Mouse (Mus musculus): Measurements from ENCODE around the gene Tspyl3. TPM values are rescaled to one million over a fixed set of nuclear protein-coding genes. Genes with fewer than 3 reads are reported as not detected.

Gene Tspyl3
- polyA plus RNA-seq, 1 experiment: 0.08 TPM

DNA sequence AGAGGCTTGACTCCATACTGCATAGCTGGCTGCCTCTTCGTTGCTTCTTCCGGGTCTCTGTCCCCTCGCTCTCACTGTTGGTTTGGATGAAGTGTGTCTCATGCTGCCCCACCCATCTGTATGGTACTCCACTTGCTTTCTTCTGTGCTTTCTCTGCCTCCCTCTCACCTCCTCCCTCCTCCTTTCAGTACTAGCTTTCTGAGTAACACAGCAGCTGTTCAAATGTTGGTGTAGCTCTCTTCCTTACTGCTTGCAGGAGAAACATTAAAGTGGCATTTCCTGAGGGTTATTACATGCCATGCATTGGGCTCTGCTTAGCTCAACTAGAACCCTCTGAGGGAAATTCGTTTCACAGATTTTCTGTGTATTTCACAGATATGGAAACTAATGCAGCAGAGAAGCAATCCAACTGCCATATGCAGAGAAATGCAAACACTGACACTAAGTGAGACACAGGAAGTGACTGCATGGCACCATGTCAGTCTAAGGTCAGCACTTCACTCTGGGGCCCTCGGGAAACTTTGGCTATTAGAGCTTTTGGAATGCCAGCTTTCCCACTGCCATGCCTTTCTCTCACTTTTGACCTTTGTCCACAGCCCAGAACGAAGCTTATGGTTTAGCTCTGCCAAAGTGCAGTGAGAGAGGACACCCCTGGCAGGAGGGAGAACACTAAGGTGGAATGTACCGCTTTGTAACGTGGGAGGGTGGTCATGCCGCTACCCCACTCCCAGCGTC is 45.9 kb downstream of the Tspyl3 start:
- Histone ChIP-seq H3K36me3 (ENCODE audit: control insufficient read depth, insufficient read depth) (peaks cover 39% of the 10 kb centered on the region), H3ac (ENCODE audit: control insufficient read depth, insufficient read length, low read depth) (peak overlapping the region; percentile 12), H3K27me3 (ENCODE audit: control insufficient read depth, insufficient read depth, insufficient read length) (no peaks in the 10 kb centered on the region), H3K4me3 (ENCODE audit: insufficient read depth, poor library complexity, severe bottlenecking) (no peak overlapping the region), H3K79me3 (ENCODE audit: low read depth) (peaks cover 34% of the 10 kb centered on the region), H3K79me2 (ENCODE audit: control insufficient read depth, insufficient read depth) (peaks cover 62% of the 10 kb centered on the region)
- TF ChIP-seq FOSL1 (IDR thresholded peaks at IDR 0.05; ENCODE audit: insufficient read depth, low read length, poor library complexity, severe bottlenecking): no peak
- no peak for TF ChIP-seq USF1 (IDR thresholded peaks at IDR 0.05; ENCODE audit: low read depth)
- TF ChIP-seq MYOG (IDR thresholded peaks at IDR 0.05; ENCODE audit: control insufficient read depth, extremely low read depth, insufficient read length): no peak
- TF ChIP-seq CTCF (IDR thresholded peaks at IDR 0.05; ENCODE audit: control insufficient read depth, insufficient read depth, insufficient read length): no peak
- no peak for TF ChIP-seq CEBPB (IDR thresholded peaks at IDR 0.05; ENCODE audit: low read depth)
- TF ChIP-seq MYOD1 (IDR thresholded peaks at IDR 0.05; ENCODE audit: control insufficient read depth, insufficient read length, low read depth): no peak
- TF ChIP-seq MAX (IDR thresholded peaks at IDR 0.05): no peak

DNA sequence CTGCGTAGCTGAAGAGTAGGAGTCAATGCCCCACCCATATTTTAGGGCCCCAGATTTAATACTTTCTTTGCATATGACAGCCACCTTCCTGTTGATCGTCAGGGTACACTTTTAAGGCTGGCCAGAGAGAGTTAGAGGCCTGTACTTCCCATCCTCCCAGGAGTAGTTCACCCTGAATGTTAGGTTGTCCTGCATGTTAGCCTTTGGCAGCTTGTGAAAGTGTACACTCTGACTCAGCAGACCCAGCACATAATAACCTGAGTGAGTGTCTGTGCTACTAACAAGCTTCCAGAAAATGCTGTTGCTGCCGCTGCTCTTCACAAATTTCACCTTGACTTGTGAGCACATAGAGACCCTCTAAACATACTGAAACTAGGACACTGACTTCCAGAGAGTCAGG is 48.1 kb downstream of the Tspyl3 start:
- H3K36me3 ChIP-seq (ENCODE audit: control insufficient read depth, insufficient read depth): peaks cover 19% of the 10 kb centered on the region
- no peak overlapping the region for H3ac ChIP-seq (ENCODE audit: control insufficient read depth, insufficient read length, low read depth)
- peaks cover 46% of the 10 kb centered on the region for H3K79me3 ChIP-seq (ENCODE audit: low read depth)
- H3K27me3 ChIP-seq (ENCODE audit: control insufficient read depth, insufficient read depth, insufficient read length): no peaks in the 10 kb centered on the region
- no peak overlapping the region for H3K4me3 ChIP-seq (ENCODE audit: insufficient read depth, poor library complexity, severe bottlenecking)
- peaks cover 83% of the 10 kb centered on the region for H3K79me2 ChIP-seq (ENCODE audit: control insufficient read depth, insufficient read depth)
- TF ChIP-seq MAX (IDR thresholded peaks at IDR 0.05) (no peak), CTCF (IDR thresholded peaks at IDR 0.05; ENCODE audit: control insufficient read depth, insufficient read depth, insufficient read length) (no peak), CEBPB (IDR thresholded peaks at IDR 0.05; ENCODE audit: low read depth) (no peak), MYOD1 (IDR thresholded peaks at IDR 0.05; ENCODE audit: control insufficient read depth, insufficient read length, low read depth) (no peak), USF1 (IDR thresholded peaks at IDR 0.05; ENCODE audit: low read depth) (no peak), FOSL1 (IDR thresholded peaks at IDR 0.05; ENCODE audit: insufficient read depth, low read length, poor library complexity, severe bottlenecking) (no peak), MYOG (IDR thresholded peaks at IDR 0.05; ENCODE audit: control insufficient read depth, extremely low read depth, insufficient read length) (no peak)

DNA sequence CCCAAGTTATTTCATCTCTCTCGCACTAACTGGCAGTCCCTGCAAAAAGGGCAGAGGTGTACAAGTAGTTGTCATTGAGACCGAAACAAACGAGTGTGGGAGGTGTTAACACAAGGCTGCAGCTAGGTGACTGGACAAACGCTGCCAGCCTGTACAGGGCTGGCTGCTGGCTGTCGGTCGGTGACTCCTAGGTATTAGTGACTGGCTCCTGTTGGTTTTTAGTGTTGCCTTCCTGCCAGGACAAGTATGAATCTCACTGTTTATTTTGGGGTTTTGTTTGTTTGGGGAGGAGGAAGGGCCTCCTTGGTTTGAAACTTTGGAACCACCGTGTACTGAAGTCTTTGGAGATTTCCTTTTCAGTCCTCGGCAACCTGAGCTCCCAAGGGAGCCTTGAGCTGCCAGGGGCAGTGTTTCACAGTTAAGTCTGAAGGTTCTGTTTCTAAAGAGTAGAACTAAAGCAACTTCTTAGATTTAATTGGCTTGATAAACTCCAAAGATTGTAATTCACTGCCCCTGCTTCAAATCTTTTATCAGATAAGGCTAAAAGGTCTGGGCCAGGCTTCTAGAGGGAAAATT is 49.2 kb downstream of the Tspyl3 start:
- H3K79me3 ChIP-seq (ENCODE audit: low read depth): peaks cover 55% of the 10 kb centered on the region
- H3K4me3 ChIP-seq (ENCODE audit: insufficient read depth, poor library complexity, severe bottlenecking): no peak overlapping the region
- H3ac ChIP-seq (ENCODE audit: control insufficient read depth, insufficient read length, low read depth): no peak overlapping the region
- TF ChIP-seq MAX (IDR thresholded peaks at IDR 0.05): no peak
- TF ChIP-seq USF1 (IDR thresholded peaks at IDR 0.05; ENCODE audit: low read depth): no peak
- TF ChIP-seq FOSL1 (IDR thresholded peaks at IDR 0.05; ENCODE audit: insufficient read depth, low read length, poor library complexity, severe bottlenecking): no peak
- no peak for TF ChIP-seq MYOD1 (IDR thresholded peaks at IDR 0.05; ENCODE audit: control insufficient read depth, insufficient read length, low read depth)
- no peak for TF ChIP-seq MYOG (IDR thresholded peaks at IDR 0.05; ENCODE audit: control insufficient read depth, extremely low read depth, insufficient read length)
- TF ChIP-seq CEBPB (IDR thresholded peaks at IDR 0.05; ENCODE audit: low read depth): no peak
- TF ChIP-seq CTCF (IDR thresholded peaks at IDR 0.05; ENCODE audit: control insufficient read depth, insufficient read depth, insufficient read length): no peak
- H3K36me3 ChIP-seq (ENCODE audit: control insufficient read depth, insufficient read depth): peaks cover 8% of the 10 kb centered on the region
- peaks cover 90% of the 10 kb centered on the region for H3K79me2 ChIP-seq (ENCODE audit: control insufficient read depth, insufficient read depth)
- H3K27me3 ChIP-seq (ENCODE audit: control insufficient read depth, insufficient read depth, insufficient read length): no peaks in the 10 kb centered on the region

Other genes starting within 250 kb of the Tspyl3 start
- gene Pdrg1, start 210.0 kb downstream of the Tspyl3 start, polyA plus RNA-seq (2012; fragmentation: generic; extraction: Trizol): 61.2 TPM
- gene Xkr7, start 193.6 kb downstream of the Tspyl3 start, polyA plus RNA-seq (2012; fragmentation: generic; extraction: Trizol): not detected
- gene Ccm2l, start 159.5 kb downstream of the Tspyl3 start, polyA plus RNA-seq (2012; fragmentation: generic; extraction: Trizol): not detected
- 0.32 TPM for gene Hck, start 117.0 kb downstream of the Tspyl3 start, polyA plus RNA-seq (2012; fragmentation: generic; extraction: Trizol)
- gene Tm9sf4, start 64.1 kb downstream of the Tspyl3 start, polyA plus RNA-seq (2012; fragmentation: generic; extraction: Trizol): 43.4 TPM
- 4.5 TPM for gene Plagl2, start 16.0 kb upstream of the Tspyl3 start, polyA plus RNA-seq (2012; fragmentation: generic; extraction: Trizol)
- gene Pofut1, start 16.1 kb upstream of the Tspyl3 start, polyA plus RNA-seq (2012; fragmentation: generic; extraction: Trizol): 14.3 TPM
- 8.6 TPM for gene Kif3b, start 66.0 kb upstream of the Tspyl3 start, polyA plus RNA-seq (2012; fragmentation: generic; extraction: Trizol)
- gene Asxl1, start 120.4 kb upstream of the Tspyl3 start, polyA plus RNA-seq (2012; fragmentation: generic; extraction: Trizol): 15.2 TPM

All from C2C12 (cell line).